ENCODE assay signal across 8 mouse cellular contexts in genomic region chr1:120171819-120172521, GRCm38 (mm10). TPM values are rescaled to one million over a fixed set of nuclear protein-coding genes. Genes with fewer than 3 reads are reported as not detected.
DNase-seq lines count a peak whose midpoint lies in the region; ATAC-seq and TF ChIP-seq lines count a peak whose summit lies in the region.

No protein-coding gene starts in this region.

- no peak overlapping the region for H3K27ac ChIP-seq in layer of hippocampus, adult 2 months
- no peak overlapping the region for H3K27ac ChIP-seq in cortical plate, adult 2 months (ENCODE audit: insufficient read depth, low read length)
- H3K27ac ChIP-seq in kidney, embryonic 14.5 days (ENCODE audit: low read depth, low read length), result no peak overlapping the region

- no peaks in the 10 kb centered on the region for H3K9me3 ChIP-seq in kidney, embryonic 14.5 days (ENCODE audit: control insufficient read depth, low read length)

- WGBS in kidney, embryonic 14.5 days, result 58% methylated on average over 5 of the region's 5 CpGs

- H3K9ac ChIP-seq in kidney, embryonic 14.5 days (ENCODE audit: low read depth, low read length), result no peak overlapping the region

- peak; percentile 37 to 55 for DNase-seq in layer of hippocampus, adult 2 months (ENCODE audit: low spot score in 2 of 2)
- no peak for DNase-seq in layer of hippocampus, postnatal 36 days
- DNase-seq in MN1 (ENCODE audit: low spot score), result peak; percentile 15
- DNase-seq in urinary bladder, postnatal 36 days (ENCODE audit: low spot score in 2 of 2), result no peak
- DNase-seq in urinary bladder, postnatal 4 days (ENCODE audit: low spot score in 2 of 2), result no peak

- ATAC-seq in kidney, embryonic 14.5 days (ENCODE audit: low FRiP score, low TSS enrichment), result peak; percentile 33; the same call in 1 of the 2 replicates
- ATAC-seq in megakaryocyte-erythroid progenitor cell, adult 5-6 weeks (replicated peaks; ENCODE audit: low FRiP score, low TSS enrichment, poor library complexity, severe bottlenecking), result peak; percentile 72

- no peaks in the 10 kb centered on the region for H3K36me3 ChIP-seq in kidney, embryonic 14.5 days (ENCODE audit: control insufficient read depth, insufficient read depth, low read length)

- H3K4me2 ChIP-seq in kidney, embryonic 14.5 days (replicated peaks; ENCODE audit: low read depth, low read length), result no peak overlapping the region

- TF ChIP-seq CTCF in layer of hippocampus, adult 2 months (conservative IDR thresholded peaks at IDR 0.05), result peak; percentile 94
- peak; percentile 76 for TF ChIP-seq CTCF in cortical plate, adult 2 months (IDR thresholded peaks at IDR 0.05; ENCODE audit: extremely low read depth, insufficient read depth, low read length)

- no peaks in the 10 kb centered on the region for H3K4me1 ChIP-seq in cortical plate, adult 2 months (ENCODE audit: control insufficient read depth, insufficient read depth, low read length)
- peaks cover 4% of the 10 kb centered on the region; the same call in 1 of the 2 replicates for H3K4me1 ChIP-seq in kidney, embryonic 14.5 days (ENCODE audit: control insufficient read depth, insufficient read depth, low read length)

- no peaks in the 10 kb centered on the region for H3K27me3 ChIP-seq in kidney, embryonic 14.5 days (ENCODE audit: control insufficient read depth, insufficient read depth, low read length)

- no peak overlapping the region for H3K4me3 ChIP-seq in layer of hippocampus, adult 2 months
- H3K4me3 ChIP-seq in cortical plate, adult 2 months (ENCODE audit: insufficient read depth, low read length), result no peak overlapping the region
- H3K4me3 ChIP-seq in kidney, embryonic 14.5 days (ENCODE audit: low read length), result no peak overlapping the region

- no peak for TF ChIP-seq POLR2A in cortical plate, adult 2 months (IDR thresholded peaks at IDR 0.05; ENCODE audit: extremely low read depth, insufficient read depth, low read length)

RNA-seq across cellular contexts. Expression of gene 3110009E18Rik, which starts 51.0 kb away (rescaled TPM):
- total RNA-seq in layer of hippocampus, adult 2 months (2021), result 1 to 10 TPM; 7.1 to 7.8 TPM
- total RNA-seq in layer of hippocampus, postnatal 36 days (2021), result 1 to 10 TPM; 6.0 to 8.6 TPM
- polyA plus RNA-seq in cortical plate, adult 2 months (2012; rRNA removed), result 5.2 TPM in 2 replicates
- 22.2 and 31.9 TPM in 2 replicates for polyA plus RNA-seq in kidney, embryonic 14.5 days (2014; fragmentation: Nextera tagmentation; extraction: Ambion mirVana)
- total RNA-seq in megakaryocyte-erythroid progenitor cell, adult 5-6 weeks (2014; fragmentation: Nextera tagmentation), result 9.2 and 20.1 TPM in 2 replicates
- total RNA-seq in megakaryocyte-erythroid progenitor cell, adult 5-6 weeks (2017), result 1.7 and 11.7 TPM in 2 replicates

RNA-seq across cellular contexts. Expression of gene Dbi, which starts 51.1 kb away (rescaled TPM):
- 100 to 1,000 TPM; 338 to 346 TPM for total RNA-seq in layer of hippocampus, adult 2 months (2021)
- 100 to 1,000 TPM; 379 to 403 TPM for total RNA-seq in layer of hippocampus, postnatal 36 days (2021)
- polyA plus RNA-seq in cortical plate, adult 2 months (2012; rRNA removed), result 512 and 579 TPM in 2 replicates
- 571 and 767 TPM in 2 replicates for polyA plus RNA-seq in kidney, embryonic 14.5 days (2014; fragmentation: Nextera tagmentation; extraction: Ambion mirVana)
- 120 and 154 TPM in 2 replicates for total RNA-seq in megakaryocyte-erythroid progenitor cell, adult 5-6 weeks (2014; fragmentation: Nextera tagmentation)
- 135 and 188 TPM in 2 replicates for total RNA-seq in megakaryocyte-erythroid progenitor cell, adult 5-6 weeks (2017)

Comparison
In these comparisons a context has a peak if more than half of its experiments do, and no peak if none do; other contexts are left out.
1. DNase-seq: peak in layer of hippocampus, adult 2 months (2 of 2) and MN1 (single experiment); none in layer of hippocampus, postnatal 36 days (0 of 2), urinary bladder, postnatal 36 days (0 of 2) and urinary bladder, postnatal 4 days (0 of 2).